Mouse (Mus musculus): ENCODE measurements around the gene Mettl14.

Mettl14 gene

DNA sequence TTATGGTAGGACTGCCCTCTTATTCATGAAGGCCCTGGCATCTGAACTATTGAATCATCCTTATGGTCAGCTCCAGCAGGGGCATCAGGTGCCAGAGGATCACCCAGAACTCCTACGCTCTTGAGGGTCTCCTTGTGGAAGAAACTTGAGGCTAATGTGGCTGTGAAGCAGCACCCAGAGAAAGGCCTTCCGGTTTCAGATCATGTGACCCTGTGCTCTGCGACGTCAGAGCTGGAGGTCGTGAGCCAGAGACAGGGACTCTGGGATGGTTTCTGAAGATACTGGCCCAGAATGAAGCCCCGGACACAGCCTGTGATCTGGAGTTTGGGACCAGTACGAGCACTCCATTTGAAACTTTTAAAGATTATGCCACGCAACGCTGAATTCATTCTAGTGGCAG, 65.6 kb downstream of the Mettl14 start:
- no peak for DNase-seq (ENCODE audit: low read depth, low spot score)
